Comparison of ENCODE assay signal across 23 mouse cellular contexts in the genomic region with DNA sequence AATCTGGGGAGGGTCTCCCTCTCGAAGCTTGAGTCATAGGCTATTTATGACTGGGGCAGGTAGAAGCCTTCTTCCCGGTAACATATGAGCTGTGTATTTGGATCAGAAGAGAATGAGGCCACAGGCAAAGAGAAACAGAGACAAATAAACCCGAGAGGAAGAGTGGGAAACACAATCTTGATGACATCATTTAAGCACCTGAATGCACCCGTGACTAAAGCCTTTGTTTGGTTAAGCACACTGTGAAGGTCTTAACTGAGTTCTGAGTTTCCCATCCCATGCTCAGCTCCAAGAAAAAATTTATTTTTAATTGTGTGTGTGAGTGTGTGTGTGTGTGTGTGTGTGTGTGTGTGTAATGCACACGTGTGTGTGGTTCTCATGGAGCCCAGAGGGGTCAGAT. TPM values are rescaled to one million over a fixed set of nuclear protein-coding genes. Genes with fewer than 3 reads are reported as not detected.
DNase-seq lines count a peak whose midpoint lies in the region; ATAC-seq and TF ChIP-seq lines count a peak whose summit lies in the region.
"Had no signal": no experiment of that assay in that cellular context is flagged by ENCODE, and none has a peak within 500 bp of the region (broad histone marks: within the 10 kb centered on the region; RNA-seq: fewer than 3 reads in every experiment).

No protein-coding gene starts in this region.

- no peak for ATAC-seq in midbrain, embryonic 13.5 days
- ATAC-seq in neural tube, embryonic 12.5 days (ENCODE audit: low FRiP score, low read depth): no peak
- no peak for ATAC-seq in erythroblast, adult 5-6 weeks (replicated peaks; ENCODE audit: low FRiP score, poor library complexity, severe bottlenecking)
- ATAC-seq: CD4-positive, CD25-positive, alpha-beta regulatory T cell, adult 4 months; forebrain, embryonic 14.5 days; hindbrain, postnatal 0 days; inflammation-experienced regulatory T-cells, adult 6 months; intestine, postnatal 0 days had no signal

- H3K27ac ChIP-seq in midbrain, embryonic 10.5 days (replicated peaks): peak overlapping the region; percentile 61; the same call in 1 of the 2 replicates
- no peak overlapping the region for H3K27ac ChIP-seq in midbrain, embryonic 13.5 days
- no peak overlapping the region for H3K27ac ChIP-seq in neural tube, embryonic 12.5 days
- peak overlapping the region; percentile 97 for H3K27ac ChIP-seq in ES-E14 (ENCODE audit: insufficient read depth, low read depth, low read length, poor library complexity, severe bottlenecking)
- H3K27ac ChIP-seq: embryonic facial prominence, embryonic 12.5 days; heart, embryonic 13.5 days; hindbrain, embryonic 14.5 days; hindbrain, postnatal 0 days had no signal

- H3K4me1 ChIP-seq in midbrain, embryonic 10.5 days: peaks cover 15% of the 10 kb centered on the region
- H3K4me1 ChIP-seq in midbrain, embryonic 13.5 days (replicated peaks): peaks cover 12% of the 10 kb centered on the region
- H3K4me1 ChIP-seq in neural tube, embryonic 12.5 days: peaks cover 13% of the 10 kb centered on the region
- peaks cover 3 to 17% of the 10 kb centered on the region in 2 experiments for H3K4me1 ChIP-seq in ES-E14 (ENCODE audit: control insufficient read depth in 2 of 2, insufficient read depth in 2 of 2, low read length in 2 of 2, poor library complexity in 1 of 2)
- H3K4me1 ChIP-seq: embryonic facial prominence, embryonic 12.5 days; heart, embryonic 13.5 days had no signal

- no peak overlapping the region for H3K4me3 ChIP-seq in midbrain, embryonic 10.5 days
- no peak overlapping the region for H3K4me3 ChIP-seq in midbrain, embryonic 13.5 days (replicated peaks)
- no peak overlapping the region for H3K4me3 ChIP-seq in neural tube, embryonic 12.5 days
- peak overlapping the region; percentile 59 to 64 for H3K4me3 ChIP-seq in ES-E14 (ENCODE audit: insufficient read depth in 1 of 2, low read depth in 1 of 2, low read length in 2 of 2, poor library complexity in 1 of 2, severe bottlenecking in 1 of 2)
- H3K4me3 ChIP-seq: embryonic facial prominence, embryonic 12.5 days; heart, embryonic 13.5 days had no signal

- no peaks in the 10 kb centered on the region for H3K27me3 ChIP-seq in midbrain, embryonic 10.5 days (ENCODE audit: low read depth, poor library complexity, severe bottlenecking)
- H3K27me3 ChIP-seq in midbrain, embryonic 13.5 days: no peaks in the 10 kb centered on the region
- no peaks in the 10 kb centered on the region for H3K27me3 ChIP-seq in neural tube, embryonic 12.5 days (replicated peaks)
- H3K27me3 ChIP-seq: embryonic facial prominence, embryonic 12.5 days; heart, embryonic 13.5 days had no signal

- WGBS in midbrain, embryonic 10.5 days: 68% methylated on average over 5 of the region's 5 CpGs
- WGBS in midbrain, embryonic 13.5 days: 62% methylated on average over 5 of the region's 5 CpGs
- 43% methylated on average over 5 of the region's 5 CpGs for WGBS in neural tube, embryonic 12.5 days

- in situ Hi-C loops in ES-E14 (cut with MboI; ENCODE audit: low sequenced_read_pairs in 2 of 2, unreplicated experiment in 2 of 2): no loop called here

- H3K9ac ChIP-seq in midbrain, embryonic 13.5 days (replicated peaks): no peak overlapping the region
- no peak overlapping the region for H3K9ac ChIP-seq in neural tube, embryonic 12.5 days
- peak overlapping the region; percentile 63; the same call in 1 of the 2 replicates for H3K9ac ChIP-seq in ES-E14 (ENCODE audit: insufficient read depth, low read depth, low read length, poor library complexity, severe bottlenecking)
- H3K9ac ChIP-seq: embryonic facial prominence, embryonic 12.5 days; heart, embryonic 13.5 days; hindbrain, embryonic 14.5 days had no signal

- H3K9me3 ChIP-seq in midbrain, embryonic 10.5 days (replicated peaks): no peaks in the 10 kb centered on the region
- H3K9me3 ChIP-seq in midbrain, embryonic 13.5 days: no peaks in the 10 kb centered on the region
- no peaks in the 10 kb centered on the region for H3K9me3 ChIP-seq in neural tube, embryonic 12.5 days
- no peaks in the 10 kb centered on the region for H3K9me3 ChIP-seq in ES-E14 (ENCODE audit: control insufficient read depth, insufficient read depth, low read depth, low read length)
- H3K9me3 ChIP-seq: embryonic facial prominence, embryonic 12.5 days; heart, embryonic 13.5 days had no signal

- DNase-seq in midbrain, embryonic 10.5 days (ENCODE audit: low spot score): no peak
- DNase-seq in neural tube, embryonic 10.5 days (ENCODE audit: extremely low spot score, low spot score): no peak
- DNase-seq in ES-E14 (ENCODE audit: low read depth, low spot score): no peak
- no peak for DNase-seq in left cerebral cortex, postnatal 4 days
- DNase-seq: adrenal gland, postnatal 10 days; adrenal gland, postnatal 36 days; cerebellum, adult 18-20 months; cerebellum, adult 9-10 months; gastrocnemius, postnatal 25 days; heart, adult 18-20 months; heart, postnatal 14 days; heart, postnatal 4 days had no signal

- no peaks in the 10 kb centered on the region for H3K36me3 ChIP-seq in midbrain, embryonic 10.5 days
- H3K36me3 ChIP-seq in midbrain, embryonic 13.5 days: no peaks in the 10 kb centered on the region
- no peaks in the 10 kb centered on the region for H3K36me3 ChIP-seq in neural tube, embryonic 12.5 days
- H3K36me3 ChIP-seq in ES-E14 (ENCODE audit: control insufficient read depth, insufficient read depth, low read length, poor library complexity, severe bottlenecking): no peaks in the 10 kb centered on the region
- H3K36me3 ChIP-seq: embryonic facial prominence, embryonic 12.5 days; heart, embryonic 13.5 days had no signal

- no peak overlapping the region for H3K4me2 ChIP-seq in midbrain, embryonic 13.5 days (replicated peaks)
- 0 out of 2 replicates have a peak overlapping the region, but pooled peaks have one; percentile 35 for H3K4me2 ChIP-seq in neural tube, embryonic 12.5 days (replicated peaks)
- H3K4me2 ChIP-seq: embryonic facial prominence, embryonic 12.5 days; heart, embryonic 13.5 days; hindbrain, embryonic 14.5 days had no signal

- intact Hi-C loops in left cerebral cortex, postnatal 4 days (cut with DNase I): no loop called here

TF ChIP-seq in ES-E14, 5 proteins besides CTCF, POLR2A, EP300 and RAD21:
- TF ChIP-seq CHD2 (IDR thresholded peaks at IDR 0.05; ENCODE audit: low read depth, low read length): no peak

RNA-seq across cellular contexts. Expression of a gene that starts 39.8 kb away (rescaled TPM):
- polyA plus RNA-seq in midbrain, embryonic 10.5 days (2016; fragmentation: Nextera tagmentation; extraction: Ambion mirVana): 72.9 and 73.6 TPM in 2 replicates
- polyA plus RNA-seq in midbrain, embryonic 13.5 days (2015; fragmentation: Nextera tagmentation; extraction: Ambion mirVana): 25.0 and 29.6 TPM in 2 replicates
- polyA plus RNA-seq in neural tube, embryonic 12.5 days (2016; fragmentation: Nextera tagmentation; extraction: Ambion mirVana): 52.7 and 57.2 TPM in 2 replicates
- 74.6 and 87.1 TPM in 2 replicates for total RNA-seq in ES-E14 (2012; rRNA removed)
- total RNA-seq in erythroblast, adult 5-6 weeks (2015; ENCODE audit: low replicate concordance): 4.2 and 7.5 TPM in 2 replicates
- total RNA-seq in erythroblast, adult 5-6 weeks (2017; ENCODE audit: low replicate concordance): 2.0 and 4.3 TPM in 2 replicates
- total RNA-seq in left cerebral cortex, postnatal 4 days (2021): 1 to 10 TPM; 3.2 to 3.3 TPM

Comparison
In these comparisons a context has a peak if more than half of its experiments do, and no peak if none do; other contexts are left out.
1. H3K27ac ChIP-seq: peak in midbrain, embryonic 10.5 days (single experiment) and ES-E14 (single experiment); none in midbrain, embryonic 13.5 days (single experiment) and neural tube, embryonic 12.5 days (single experiment).
2. H3K4me3 ChIP-seq: peak in ES-E14 (2 of 2); none in midbrain, embryonic 10.5 days (single experiment), midbrain, embryonic 13.5 days (single experiment) and neural tube, embryonic 12.5 days (single experiment).